Mouse (Mus musculus) intestine, embryonic 15.5 days (tissue): Measurements from ENCODE around the gene Eif4h. TPM values are rescaled to one million over a fixed set of nuclear protein-coding genes. Genes with fewer than 3 reads are reported as not detected.
A peak's percentile ranks its signal among the peaks of the same experiment; 100 is the strongest.

ENCODE experiments used
- ATAC-seq: fragments of 200-750 bp; cut with Nextera tagmentation; 2 replicates; pipeline ENCODE4 v1.8.0; 2017; ENCODE audit warnings: moderate TSS enrichment, moderate library complexity
- H3K27ac ChIP-seq: fragments of 300-500 bp; sonication (generic); 2 replicates; pipeline ENCODE4 v1.5.1; 2015; ENCODE audit warnings: mild to moderate bottlenecking, inconsistent platforms
- H3K27me3 ChIP-seq: fragments of 300-500 bp; sonication (generic); replicated peaks from 2 replicates; pipeline ENCODE4 v1.6.1; 2015; ENCODE audit warnings: inconsistent platforms
- H3K36me3 ChIP-seq: fragments of 300-500 bp; sonication (generic); 2 replicates; pipeline ENCODE4 v1.6.1; 2015; ENCODE audit warnings: inconsistent platforms
- H3K4me1 ChIP-seq: fragments of 300-500 bp; sonication (generic); replicated peaks from 2 replicates; pipeline ENCODE4 v1.6.1; 2015; ENCODE audit warnings: inconsistent platforms
- H3K4me2 ChIP-seq: fragments of 300-500 bp; sonication (generic); replicated peaks from 2 replicates; pipeline ENCODE4 v1.6.1; 2015; ENCODE audit warnings: mild to moderate bottlenecking, inconsistent platforms
- H3K4me3 ChIP-seq: fragments of 300-500 bp; sonication (generic); replicated peaks from 2 replicates; pipeline ENCODE4 v1.5.1; 2015; ENCODE audit warnings: inconsistent platforms
- H3K9ac ChIP-seq: fragments of 300-500 bp; sonication (generic); 2 replicates; pipeline ENCODE4 v1.6.1; 2015; ENCODE audit warnings: inconsistent platforms
- H3K9me3 ChIP-seq: fragments of 300-500 bp; sonication (generic); 2 replicates; pipeline ENCODE4 v1.6.1; 2016; ENCODE audit warnings: inconsistent platforms
- WGBS: fragments of 180-500 bp; shearing (Covaris S2); methylation state at CpG from one replicate; pipeline ENCODE4 v1.1.7; 2015; 5-methylcytosine and 5-hydroxymethylcytosine counted together
- polyA plus RNA-seq: library from polyadenylated mRNA; unstranded; fragments of >200 nt; fragmentation: Nextera tagmentation; extraction: Ambion mirVana; gene quantifications from 2 replicates; pipeline ENCODE4 v1.2.1, GENCODE M21; 2015

Gene Eif4h
- 382 and 397 TPM in 2 replicates for polyA plus RNA-seq

DNA sequence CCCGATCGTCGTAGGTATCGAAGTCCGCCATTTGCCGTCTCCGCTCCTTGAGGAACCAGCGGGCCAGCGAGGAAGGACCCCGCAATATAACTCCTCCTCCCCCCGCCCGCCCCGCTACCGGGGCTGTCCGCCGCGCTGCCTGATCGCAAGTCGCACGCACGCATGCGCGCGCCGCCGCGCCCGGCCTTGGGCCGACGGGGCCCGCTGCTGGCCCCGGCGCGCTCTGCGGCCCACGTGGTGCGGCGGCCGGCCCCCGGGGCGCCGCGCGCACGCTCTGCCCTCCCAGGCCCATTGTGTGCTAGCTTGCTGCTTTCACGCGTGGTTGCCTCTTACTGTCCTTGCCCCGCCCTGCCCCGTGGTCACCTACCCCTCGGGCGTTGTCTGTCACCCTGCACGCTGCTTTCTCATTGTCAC is at the start of gene Eif4h:
TSS of gene Eif4h (minus strand) at position 222 of the 414 bp plus-strand sequence.
- H3K27ac ChIP-seq, result peak within 1 kb of the TSS; percentile 96
- under 1% methylated on average over 52 of the region's 52 CpGs for WGBS
- H3K4me1 ChIP-seq, result peaks cover 8% of the 10 kb centered on the region; the same call in 1 of the 2 replicates
- peak within 1 kb of the TSS; percentile 79 for H3K4me2 ChIP-seq
- H3K4me3 ChIP-seq, result peak within 1 kb of the TSS; percentile 100
- peak within 1 kb of the TSS; percentile 100 for H3K9ac ChIP-seq
- no peaks in the 10 kb centered on the region for H3K27me3 ChIP-seq
- peaks cover 7% of the 10 kb centered on the region; the same call in 1 of the 2 replicates for H3K36me3 ChIP-seq
- no peaks in the 10 kb centered on the region for H3K9me3 ChIP-seq
- ATAC-seq, result peak; percentile 96

DNA sequence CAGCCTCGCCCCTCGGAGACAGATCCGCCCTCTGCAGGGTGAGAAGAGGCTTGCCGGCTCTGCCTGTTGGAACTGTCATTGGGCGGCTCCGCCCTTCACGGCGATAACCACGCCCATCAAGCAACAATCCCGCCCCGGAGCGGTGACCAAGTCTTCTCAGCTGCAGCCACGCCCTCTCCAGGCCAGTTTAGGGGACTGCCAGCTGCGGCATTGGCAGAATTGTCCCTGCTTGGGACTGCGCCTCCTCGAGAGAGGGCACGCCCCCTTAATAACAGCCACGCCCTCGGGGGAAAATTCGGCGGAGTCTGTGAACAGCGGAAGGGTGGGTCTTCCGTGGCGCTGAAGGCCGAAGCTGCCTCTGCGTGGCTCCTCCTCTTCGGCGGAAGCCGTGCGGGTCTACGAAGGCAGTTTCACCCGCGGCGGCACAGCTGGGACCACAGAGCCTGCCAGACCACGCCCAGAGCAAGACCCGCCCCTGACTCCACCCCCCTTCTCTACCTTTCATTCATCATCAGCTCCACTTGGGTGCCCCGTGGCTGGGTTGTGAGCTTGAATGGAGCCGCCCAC is 49.5 kb upstream of the Eif4h start:
- H3K9ac ChIP-seq, result peak overlapping the region; percentile 34; the same call in 1 of the 2 replicates

DNA sequence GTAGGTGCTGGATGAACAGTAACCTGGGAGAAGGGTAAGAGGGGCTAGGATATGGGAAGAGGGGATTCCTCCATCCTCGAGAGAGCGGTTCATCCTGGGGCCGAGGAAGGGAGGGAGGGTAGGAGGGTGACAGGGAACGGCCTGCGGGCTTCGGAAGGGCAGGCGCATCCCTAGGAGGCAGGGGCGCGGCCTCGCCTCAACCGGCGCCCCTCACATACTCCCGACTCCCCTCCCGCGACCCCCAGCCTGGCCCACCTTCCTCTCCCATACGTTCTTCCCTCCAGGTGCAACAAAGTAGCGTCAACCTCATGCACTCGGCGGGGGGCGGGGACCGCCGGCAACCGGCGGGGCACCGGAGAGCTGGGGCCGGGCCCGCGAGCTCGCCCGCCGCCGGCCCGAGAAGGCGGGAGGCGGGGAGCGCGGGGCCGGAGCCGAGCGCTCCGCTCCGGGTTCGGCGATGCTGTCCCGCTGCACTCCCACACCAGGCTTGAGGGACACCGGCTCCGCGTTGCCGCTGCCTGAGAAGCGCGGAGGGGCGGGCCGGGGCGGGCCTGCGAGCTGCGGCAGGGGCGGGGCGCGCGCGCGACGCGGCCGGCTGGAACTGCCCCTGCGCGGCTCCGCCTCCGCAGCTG is 48.9 kb upstream of the Eif4h start, which contains the start of gene Limk1:
TSS of gene Limk1 (minus strand) at position 513 of the 632 bp plus-strand sequence.
- Histone ChIP-seq H3K9ac (peak within 1 kb of the TSS; percentile 70), H3K4me2 (peak within 1 kb of the TSS; percentile 96), H3K9me3 (no peaks in the 10 kb centered on the region), H3K36me3 (no peaks in the 10 kb centered on the region), H3K27me3 (no peaks in the 10 kb centered on the region), H3K4me3 (peak within 1 kb of the TSS; percentile 83), H3K27ac (peak within 1 kb of the TSS; percentile 78), H3K4me1 (peaks cover 9% of the 10 kb centered on the region; the same call in 1 of the 2 replicates)
- WGBS, result under 1% methylated on average over 56 of the region's 69 CpGs
- peak; percentile 19; the same call in 1 of the 2 replicates for ATAC-seq

More for the DNA sequence above, 49.5 kb upstream of the Eif4h start:
- ATAC-seq, result peak; percentile 98
- Histone ChIP-seq H3K4me1 (peaks cover 9% of the 10 kb centered on the region; the same call in 1 of the 2 replicates), H3K4me3 (peak overlapping the region; percentile 83), H3K27ac (peak overlapping the region; percentile 78), H3K9me3 (no peaks in the 10 kb centered on the region), H3K4me2 (peak overlapping the region; percentile 96), H3K27me3 (no peaks in the 10 kb centered on the region), H3K36me3 (no peaks in the 10 kb centered on the region)
- WGBS, result under 1% methylated on average over 38 of the region's 38 CpGs

DNA sequence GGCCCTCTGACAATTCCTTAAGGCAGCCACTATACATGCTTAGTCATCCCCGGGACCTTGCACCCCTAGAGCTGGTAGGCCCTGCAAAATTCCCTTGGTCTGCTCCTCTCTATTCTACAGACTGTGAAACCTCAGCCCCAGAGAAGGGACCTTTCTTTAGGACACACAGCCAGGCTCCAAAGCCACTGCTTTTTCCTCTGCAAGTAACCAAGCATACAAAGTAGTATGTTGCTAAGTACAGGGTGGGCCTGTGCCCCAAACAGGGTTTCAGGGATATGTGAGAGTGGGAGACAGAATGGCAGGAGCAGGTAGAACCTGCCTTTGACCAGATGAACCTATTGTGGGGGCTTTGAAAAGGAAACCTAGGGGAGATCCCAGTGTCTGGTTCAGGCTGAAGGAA is 47.9 kb upstream of the Eif4h start:
- Histone ChIP-seq H3K4me2 (peak overlapping the region; percentile 96), H3K9ac (peak overlapping the region; percentile 70; the same call in 1 of the 2 replicates)

DNA sequence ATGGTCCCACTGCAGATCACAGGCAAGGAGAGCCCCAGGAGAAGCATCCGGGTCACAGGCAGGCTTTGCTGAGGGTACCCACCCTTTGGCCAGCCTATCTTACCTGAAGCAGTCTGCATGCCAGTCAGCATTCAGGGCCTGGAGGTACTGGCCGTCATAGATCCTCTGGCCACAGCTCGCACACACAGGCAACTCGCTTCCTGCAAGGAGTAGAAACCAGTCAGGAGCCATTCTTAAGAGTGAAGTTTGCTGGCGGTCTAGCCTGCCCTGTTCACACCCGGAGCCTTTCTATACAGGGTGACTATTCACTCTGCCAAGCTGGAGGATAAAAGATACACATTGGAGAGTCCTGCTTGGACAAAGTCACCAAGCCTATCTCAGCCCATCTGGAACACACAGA is 47.3 kb upstream of the Eif4h start:
- Histone ChIP-seq H3K27ac (no peak overlapping the region), H3K9me3 (no peaks in the 10 kb centered on the region), H3K36me3 (no peaks in the 10 kb centered on the region), H3K4me1 (peaks cover 9% of the 10 kb centered on the region; the same call in 1 of the 2 replicates), H3K4me3 (no peak overlapping the region), H3K27me3 (no peaks in the 10 kb centered on the region), H3K4me2 (no peak overlapping the region), H3K9ac (no peak overlapping the region)
- WGBS, result 90% methylated on average over 6 of the region's 6 CpGs
- ATAC-seq, result no peak

More for the DNA sequence above, 47.9 kb upstream of the Eif4h start:
- no peak overlapping the region for H3K27ac ChIP-seq
- no peak for ATAC-seq
- H3K4me1 ChIP-seq, result peaks cover 9% of the 10 kb centered on the region; the same call in 1 of the 2 replicates
- no peaks in the 10 kb centered on the region for H3K9me3 ChIP-seq
- WGBS, result 91% methylated on average over 1 of the region's 1 CpGs
- no peaks in the 10 kb centered on the region for H3K36me3 ChIP-seq
- no peaks in the 10 kb centered on the region for H3K27me3 ChIP-seq
- H3K4me3 ChIP-seq, result 0 out of 2 replicates have a peak overlapping the region, but pooled peaks have one; percentile 83

DNA sequence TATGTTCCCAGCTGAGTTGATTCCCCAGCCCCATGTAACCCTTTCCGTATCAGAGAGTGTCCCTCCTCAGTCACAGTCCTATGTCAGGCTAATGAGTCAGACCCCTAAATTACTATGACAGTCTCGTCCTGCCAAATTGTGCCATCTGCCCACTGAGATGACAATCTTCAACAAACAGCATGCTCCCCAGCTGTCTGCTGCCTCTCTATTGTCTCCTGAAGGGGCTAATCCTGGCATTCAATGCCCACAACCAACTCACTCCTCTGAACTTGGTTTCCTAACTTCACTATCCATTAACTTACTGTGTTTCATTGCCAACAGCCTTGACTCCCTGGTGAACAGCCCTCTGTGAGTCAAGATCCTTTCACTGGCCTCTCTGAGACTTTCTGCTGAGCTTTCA is 45.1 kb upstream of the Eif4h start:
- Histone ChIP-seq H3K9me3 (no peaks in the 10 kb centered on the region), H3K27ac (no peak overlapping the region), H3K9ac (no peak overlapping the region), H3K27me3 (no peaks in the 10 kb centered on the region), H3K4me1 (peaks cover 26% of the 10 kb centered on the region), H3K36me3 (no peaks in the 10 kb centered on the region), H3K4me3 (no peak overlapping the region), H3K4me2 (no peak overlapping the region)
- 88% methylated on average over 2 of the region's 2 CpGs for WGBS
- ATAC-seq, result no peak

DNA sequence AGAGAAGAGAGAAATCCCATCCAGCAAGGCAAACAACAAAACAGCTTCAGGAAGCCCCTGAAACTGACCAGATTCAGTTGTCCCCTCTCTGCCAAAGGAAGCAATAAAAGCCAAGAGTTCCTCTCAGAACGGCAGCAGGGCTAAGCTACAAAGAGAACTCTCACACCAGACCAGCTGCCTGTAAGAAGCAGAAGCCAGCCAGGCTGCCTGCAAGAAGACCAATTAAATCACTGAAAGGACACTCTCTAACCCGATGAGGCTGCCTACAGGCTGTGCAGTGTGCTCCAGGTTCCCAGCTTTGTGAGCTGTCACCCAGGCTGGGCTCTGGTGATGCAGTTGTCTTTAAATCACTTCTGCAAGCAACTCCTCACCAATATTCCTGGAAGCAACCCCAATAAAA is 44.5 kb upstream of the Eif4h start:
- Histone ChIP-seq H3K9me3 (no peaks in the 10 kb centered on the region), H3K9ac (no peak overlapping the region), H3K4me2 (no peak overlapping the region), H3K27me3 (no peaks in the 10 kb centered on the region), H3K4me3 (no peak overlapping the region), H3K4me1 (peaks cover 28% of the 10 kb centered on the region), H3K36me3 (no peaks in the 10 kb centered on the region), H3K27ac (no peak overlapping the region)
- 61% methylated on average over 2 of the region's 2 CpGs for WGBS
- no peak for ATAC-seq

DNA sequence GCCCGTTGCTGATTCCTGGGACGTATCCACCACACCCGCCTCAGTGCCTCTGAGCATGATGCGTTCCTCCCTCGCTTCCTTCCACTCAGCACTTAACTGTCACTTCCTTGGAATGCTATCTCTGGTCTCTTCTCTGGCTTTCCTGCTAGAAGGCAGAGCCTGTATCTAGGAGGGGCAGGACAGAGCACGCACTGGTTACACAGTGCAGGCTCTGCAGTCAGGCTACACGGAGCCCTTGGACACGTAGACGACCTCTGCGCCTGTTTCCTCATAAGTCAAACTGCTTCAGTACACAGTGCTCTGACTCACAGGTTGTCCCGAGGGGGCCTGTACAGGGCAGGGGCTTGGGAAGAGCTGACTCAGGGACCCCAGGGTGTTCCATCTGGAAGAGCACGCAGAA is 40.9 kb upstream of the Eif4h start:
- Histone ChIP-seq H3K4me2 (0 out of 2 replicates have a peak overlapping the region, but pooled peaks have one; percentile 14), H3K36me3 (no peaks in the 10 kb centered on the region), H3K27me3 (no peaks in the 10 kb centered on the region), H3K9me3 (no peaks in the 10 kb centered on the region), H3K4me3 (no peak overlapping the region), H3K4me1 (peaks cover 42% of the 10 kb centered on the region), H3K27ac (peak overlapping the region; percentile 14; the same call in 1 of the 2 replicates), H3K9ac (peak overlapping the region; percentile 12; the same call in 1 of the 2 replicates)
- whole genome bisulfite sequencing, result 26% methylated on average over 12 of the region's 12 CpGs
- ATAC-seq, result peak; percentile 26

DNA sequence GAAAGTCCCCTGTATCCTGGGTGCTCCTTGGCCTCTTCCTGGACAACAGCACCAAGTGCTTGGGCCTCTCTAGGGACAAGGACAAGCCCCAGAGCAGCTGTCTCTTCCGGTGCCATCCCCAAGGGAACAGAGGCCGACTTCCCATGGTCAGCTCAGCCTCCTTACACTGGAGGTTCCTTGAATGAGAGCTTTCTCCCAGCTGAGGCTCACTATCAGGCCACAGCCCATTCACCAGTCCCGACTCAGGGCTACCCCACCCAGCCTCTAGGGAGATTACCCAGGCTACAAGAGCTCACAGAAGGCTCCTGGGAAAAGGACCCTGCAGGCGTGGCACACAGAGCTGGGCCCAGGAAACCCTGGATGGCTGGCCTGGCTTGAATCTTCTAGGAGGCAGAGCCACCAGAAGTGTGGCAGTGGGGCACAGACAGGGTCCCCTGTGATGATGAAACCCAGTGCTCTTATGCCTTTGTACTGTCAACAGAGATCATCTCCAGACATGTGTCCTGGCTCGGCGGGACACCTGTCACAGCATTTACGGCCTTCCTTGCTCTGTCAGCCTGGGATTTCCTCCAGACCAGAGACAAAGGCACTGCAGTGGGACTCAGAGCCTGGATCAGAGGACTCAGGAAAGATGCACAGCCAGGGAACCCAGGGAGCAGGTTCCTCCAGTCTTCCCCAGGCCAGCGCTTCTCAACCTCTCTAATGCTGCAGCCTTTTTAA is 39.7 kb upstream of the Eif4h start:
- Histone ChIP-seq H3K4me1 (peaks cover 42% of the 10 kb centered on the region), H3K4me2 (no peak overlapping the region), H3K27ac (peak overlapping the region; percentile 59; the same call in 1 of the 2 replicates), H3K36me3 (no peaks in the 10 kb centered on the region), H3K9ac (0 out of 2 replicates have a peak overlapping the region, but pooled peaks have one; percentile 9), H3K9me3 (no peaks in the 10 kb centered on the region), H3K4me3 (no peak overlapping the region), H3K27me3 (no peaks in the 10 kb centered on the region)
- ATAC-seq, result no peak
- 53% methylated on average over 8 of the region's 8 CpGs for WGBS

DNA sequence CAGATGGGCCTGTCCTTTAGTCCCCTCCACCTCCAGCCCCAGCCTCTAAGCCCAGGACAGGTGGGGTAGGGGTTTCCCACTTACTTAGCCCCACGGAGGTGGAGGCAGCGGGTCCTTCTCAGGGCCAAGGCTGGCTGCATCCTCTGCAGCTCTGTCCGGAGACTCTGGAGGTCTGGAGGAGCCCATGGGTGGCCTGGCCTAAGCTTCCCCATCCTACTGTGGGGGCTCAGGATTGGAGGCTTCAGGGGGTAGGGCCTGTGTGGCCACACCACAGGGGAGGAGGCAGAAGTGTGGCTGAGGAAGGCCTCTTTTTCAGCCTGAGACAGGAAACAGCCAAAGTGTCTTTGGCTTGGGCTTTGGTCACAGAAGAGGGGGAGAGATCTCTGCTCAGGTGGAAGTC is 38.7 kb upstream of the Eif4h start:
- Histone ChIP-seq H3K9ac (no peak overlapping the region), H3K9me3 (no peaks in the 10 kb centered on the region), H3K27ac (no peak overlapping the region), H3K36me3 (no peaks in the 10 kb centered on the region), H3K27me3 (no peaks in the 10 kb centered on the region), H3K4me2 (no peak overlapping the region; the same call in 1 of the 2 replicates), H3K4me1 (peaks cover 42% of the 10 kb centered on the region), H3K4me3 (no peak overlapping the region)
- ATAC-seq, result no peak
- 85% methylated on average over 3 of the region's 3 CpGs for WGBS

DNA sequence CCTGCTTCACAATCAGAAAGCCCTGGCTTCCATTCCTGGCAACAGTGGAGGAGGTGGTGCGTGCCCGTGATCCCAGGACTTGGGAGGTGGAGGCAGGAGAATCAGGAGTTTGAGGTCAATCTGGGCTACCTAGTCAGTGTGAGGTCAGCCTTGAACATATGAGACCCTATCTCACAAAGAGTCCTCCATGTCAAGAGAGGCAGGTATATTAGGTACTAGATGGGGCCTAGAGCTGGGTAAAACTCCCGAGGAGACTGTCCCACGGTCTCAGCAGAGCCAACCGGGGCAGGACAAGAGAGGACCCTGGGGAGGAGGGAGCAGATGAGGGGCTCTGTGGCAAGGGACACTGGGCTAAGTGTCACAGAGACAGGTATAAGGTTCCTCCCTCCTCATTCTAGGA is 38.2 kb upstream of the Eif4h start:
- no peaks in the 10 kb centered on the region for H3K36me3 ChIP-seq
- H3K27ac ChIP-seq, result no peak overlapping the region
- no peak for ATAC-seq
- peaks cover 42% of the 10 kb centered on the region for H3K4me1 ChIP-seq
- no peak overlapping the region for H3K4me3 ChIP-seq
- 90% methylated on average over 5 of the region's 5 CpGs for WGBS
- H3K9ac ChIP-seq, result no peak overlapping the region
- no peaks in the 10 kb centered on the region for H3K9me3 ChIP-seq
- H3K27me3 ChIP-seq, result no peaks in the 10 kb centered on the region
- H3K4me2 ChIP-seq, result no peak overlapping the region
